Mouse (Mus musculus) kidney, adult 18-20 months (tissue): ENCODE data around the gene Pip4k2a.

ENCODE experiments used
- DNase-seq: peaks from one replicate; pipeline ENCODE4 v3.0.0; 2021

Gene Pip4k2a

DNA sequence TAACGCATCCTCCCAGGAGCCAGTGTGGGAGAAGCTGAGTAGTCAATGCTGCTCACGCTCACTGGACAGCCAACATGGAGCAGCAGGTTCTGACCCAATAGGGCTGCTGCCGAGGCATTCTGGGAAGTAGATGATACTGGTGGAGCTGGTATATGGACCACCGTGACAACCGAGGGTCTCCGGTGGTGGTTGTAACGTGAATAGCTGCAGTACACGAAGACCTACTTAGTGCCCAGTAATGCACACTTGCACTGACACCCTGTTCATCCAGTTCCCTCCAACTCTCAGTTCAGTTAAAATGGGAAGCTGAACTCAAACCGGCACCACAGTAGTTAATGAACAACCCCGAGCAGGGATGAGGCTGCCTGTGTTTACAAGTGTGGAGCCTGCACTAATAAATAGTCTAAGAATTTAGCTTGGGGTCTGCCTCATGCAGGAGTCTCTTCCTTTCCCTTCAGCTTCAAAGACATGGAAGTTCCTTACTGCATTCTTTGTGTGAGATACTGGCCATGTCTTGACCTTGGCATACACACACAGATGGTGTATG is 105.9 kb downstream of the Pip4k2a start:
- DNase-seq = no peak

DNA sequence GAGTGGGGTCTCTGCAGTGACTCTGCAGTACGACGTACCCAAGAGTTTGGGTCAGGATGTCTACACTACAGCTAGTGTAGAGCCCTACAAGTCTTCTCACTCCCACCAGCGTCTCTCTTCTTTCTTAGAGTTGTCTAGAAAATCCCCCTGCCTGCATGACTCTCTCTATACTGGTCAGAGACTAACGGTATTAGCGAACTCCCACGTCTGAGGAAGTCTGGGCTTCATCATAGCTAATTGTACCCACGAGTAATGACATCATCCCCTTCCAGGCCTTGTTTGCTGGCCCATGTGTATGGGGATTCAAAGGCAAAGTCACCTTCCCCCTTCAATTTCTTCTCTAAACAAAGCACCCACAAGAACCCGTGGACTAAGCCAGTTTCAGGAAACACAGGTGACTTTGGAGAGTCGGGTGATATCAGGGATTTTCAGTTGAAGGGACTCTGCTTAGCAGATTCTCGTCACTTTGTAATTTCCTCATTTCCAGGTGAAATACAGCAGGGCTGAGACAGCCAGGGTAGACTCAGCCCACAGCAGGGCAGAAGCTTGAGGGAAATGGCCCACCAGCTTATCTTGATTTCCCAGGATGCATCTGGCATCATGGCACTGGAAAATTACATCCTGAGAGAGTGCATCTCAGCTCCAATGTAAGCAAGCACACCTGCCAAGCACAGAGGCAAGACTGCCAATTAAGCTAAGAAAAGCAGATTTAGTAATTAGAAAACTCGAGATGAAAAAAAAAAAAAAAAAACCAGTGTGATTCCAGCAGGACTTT is 107.5 kb downstream of the Pip4k2a start:
- DNase-seq = no peak

DNA sequence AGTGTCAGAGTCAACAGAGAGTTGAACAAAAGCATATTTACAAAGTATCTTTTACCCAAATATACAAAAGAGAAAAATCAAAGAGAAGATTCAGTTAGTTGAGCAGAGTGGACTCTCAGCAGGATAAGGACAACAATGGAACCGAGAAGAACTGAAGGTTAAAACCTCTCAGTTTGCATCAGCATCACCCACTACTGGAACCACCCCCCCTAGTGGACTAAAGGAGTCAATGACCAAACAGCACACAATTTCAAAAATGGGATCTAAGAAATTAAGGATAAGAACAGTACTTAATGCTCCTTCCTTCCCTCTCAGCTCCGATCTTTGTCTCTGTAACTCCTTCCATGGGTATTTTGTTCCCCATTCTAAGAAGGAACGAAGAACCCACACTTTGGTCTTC is 113.6 kb downstream of the Pip4k2a start:
- no peak for DNase-seq

DNA sequence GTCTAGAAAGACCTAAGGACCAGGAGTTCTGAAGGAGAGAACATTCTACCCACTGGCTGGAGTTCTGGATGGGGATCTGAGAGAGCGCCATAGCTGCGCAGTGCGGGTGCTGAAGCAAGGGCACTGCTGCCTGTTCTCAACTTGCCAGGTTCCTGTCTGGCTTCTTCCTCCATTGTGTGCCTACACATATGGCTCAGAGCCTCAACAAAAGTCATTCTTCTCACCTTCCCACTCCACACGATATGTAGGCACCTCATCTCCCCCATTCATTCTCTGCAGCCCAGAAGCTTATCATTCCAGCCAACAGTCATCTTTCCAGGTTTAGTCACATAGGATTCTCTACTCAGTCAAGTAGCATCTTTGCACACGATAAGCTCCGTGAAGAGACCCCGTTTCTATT is 123.3 kb downstream of the Pip4k2a start:
- DNase-seq = no peak

DNA sequence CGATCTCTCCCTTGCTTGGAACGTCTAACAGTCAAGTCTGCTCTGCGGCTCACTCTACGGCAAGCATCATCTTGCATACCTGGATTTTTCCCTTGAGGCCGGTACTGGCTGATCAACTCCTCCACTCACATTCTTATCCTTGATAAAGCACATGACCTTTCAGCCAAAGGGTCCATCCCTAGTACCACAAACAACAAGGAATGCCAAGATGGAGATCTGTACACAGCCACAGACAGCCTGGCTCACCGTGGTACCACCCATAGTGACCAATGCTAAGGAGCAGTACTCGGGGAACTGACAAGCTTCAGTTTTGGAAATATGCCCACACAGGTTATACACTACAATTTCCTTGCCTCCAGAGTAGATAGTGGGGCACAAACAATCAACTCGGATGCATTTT is 123.9 kb downstream of the Pip4k2a start:
- DNase-seq = no peak

DNA sequence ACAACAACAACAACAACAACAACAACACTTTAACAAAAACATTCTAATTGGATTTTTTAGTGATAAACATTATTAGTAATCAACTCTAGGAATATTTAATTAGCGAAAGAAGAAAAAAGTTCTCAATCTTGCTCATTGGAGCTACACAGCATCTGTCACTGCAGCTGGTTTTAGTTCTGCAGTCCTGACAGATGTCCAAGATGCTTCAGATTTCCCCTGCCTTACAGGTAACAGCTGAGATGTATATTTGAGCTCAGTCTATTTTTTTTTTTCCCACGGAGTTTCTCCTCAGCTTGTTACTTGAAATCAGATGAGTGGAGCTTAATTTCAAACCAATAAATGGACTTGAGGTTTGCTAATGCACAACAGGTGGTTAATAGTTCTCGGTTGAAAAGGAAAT is 124.5 kb downstream of the Pip4k2a start:
- DNase-seq = no peak

DNA sequence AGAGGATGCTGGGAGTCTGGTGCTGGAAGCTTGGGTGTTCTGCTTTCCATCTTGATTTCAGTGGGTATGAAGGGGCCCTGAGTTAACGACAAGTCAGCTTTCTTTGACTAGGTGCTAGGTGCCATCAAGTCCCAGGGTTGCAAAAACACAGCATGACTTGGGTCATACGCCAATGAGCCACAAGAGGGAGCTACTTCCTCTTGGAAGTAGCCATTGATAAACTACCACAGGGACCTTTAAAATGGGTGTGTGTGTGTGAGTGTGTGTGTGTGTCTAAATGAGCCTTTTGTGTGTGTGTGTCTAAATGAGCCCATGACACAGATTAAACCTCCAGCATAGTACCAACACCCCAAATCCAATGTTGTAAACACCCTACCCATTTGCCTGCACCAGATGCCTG is 125.1 kb downstream of the Pip4k2a start:
- peak; percentile 77 for DNase-seq

DNA sequence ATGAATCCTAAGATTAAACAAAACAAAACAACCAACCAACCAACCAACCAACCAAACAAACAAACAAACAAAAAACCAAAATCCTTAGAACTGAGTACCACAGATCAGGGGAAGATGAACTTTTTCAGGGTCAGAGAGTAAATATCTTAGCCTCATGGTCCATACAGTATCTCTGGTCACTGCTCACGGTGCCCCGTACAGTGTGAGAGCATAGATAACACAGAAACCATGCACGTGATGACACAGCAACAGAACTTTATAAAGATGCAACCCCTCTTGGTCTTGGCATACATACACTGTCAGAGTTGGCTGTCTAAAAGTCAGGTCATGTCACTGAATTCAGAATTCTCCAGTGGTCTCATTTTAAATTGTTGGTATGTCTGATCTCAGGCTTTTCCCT is 126.8 kb downstream of the Pip4k2a start:
- no peak for DNase-seq

DNA sequence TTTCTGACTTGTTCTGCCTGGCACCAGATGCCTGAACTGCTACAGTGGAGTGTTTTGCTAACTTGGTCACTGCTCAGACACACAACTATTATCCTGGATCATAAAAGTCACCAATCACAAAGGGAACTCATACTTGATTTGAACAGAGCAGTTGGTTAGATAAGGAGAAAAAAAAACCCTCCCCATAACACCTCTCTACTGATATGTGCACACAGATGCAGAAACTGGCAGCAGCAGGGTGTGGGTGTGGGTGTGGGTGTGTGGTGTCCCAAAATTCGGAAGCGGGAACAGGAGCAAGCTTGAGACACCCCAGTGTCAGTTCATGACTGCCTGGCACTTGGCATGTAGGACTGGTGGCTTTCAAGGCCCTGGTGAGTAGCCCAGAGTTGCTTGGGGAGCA is 130.9 kb downstream of the Pip4k2a start:
- no peak for DNase-seq

DNA sequence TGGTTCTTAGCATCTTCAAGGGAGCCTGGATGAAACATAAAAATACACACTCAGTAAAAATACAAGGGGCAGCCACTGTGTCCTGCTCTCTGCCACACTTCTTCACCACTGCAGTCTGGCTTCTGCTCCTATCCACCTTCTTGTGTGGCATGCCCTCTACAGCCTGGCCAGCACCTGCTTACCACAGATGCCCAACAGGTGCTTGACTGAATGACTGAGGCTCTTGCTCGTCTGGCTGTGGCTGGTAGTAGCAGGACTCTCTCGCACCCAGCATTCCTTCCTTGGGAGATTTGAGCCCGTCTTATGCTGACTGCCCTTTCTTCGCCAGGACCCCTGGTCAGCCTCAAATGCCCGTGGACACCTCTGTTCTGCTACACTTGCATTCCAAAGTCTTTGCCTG is 133.2 kb downstream of the Pip4k2a start:
- DNase-seq = no peak

DNA sequence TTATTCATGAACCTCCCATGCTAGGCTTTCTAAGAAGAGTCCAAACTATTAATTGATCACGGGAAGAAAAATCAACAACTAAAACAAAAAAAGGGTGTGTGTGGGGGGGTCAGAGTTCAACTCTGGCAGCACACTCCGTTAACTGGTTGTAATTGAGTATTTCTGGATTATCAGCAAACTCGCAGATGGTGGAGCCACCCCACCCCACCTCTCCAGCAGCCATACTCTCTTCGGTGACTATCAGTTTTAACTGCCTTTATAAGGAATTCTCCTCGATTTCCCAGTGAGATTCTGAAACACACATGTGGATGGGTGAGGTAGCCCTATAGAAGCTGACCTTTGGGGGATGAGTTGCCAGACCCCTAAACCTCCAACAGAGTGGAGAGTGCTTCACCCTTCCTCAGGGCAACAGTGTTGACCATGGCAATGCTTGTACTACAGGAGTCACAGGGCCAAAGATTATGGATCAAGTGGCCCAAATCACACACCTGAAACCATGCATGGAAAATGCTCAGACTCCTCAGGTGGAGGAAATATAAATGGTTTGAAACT is 136.2 kb downstream of the Pip4k2a start:
- DNase-seq = no peak

DNA sequence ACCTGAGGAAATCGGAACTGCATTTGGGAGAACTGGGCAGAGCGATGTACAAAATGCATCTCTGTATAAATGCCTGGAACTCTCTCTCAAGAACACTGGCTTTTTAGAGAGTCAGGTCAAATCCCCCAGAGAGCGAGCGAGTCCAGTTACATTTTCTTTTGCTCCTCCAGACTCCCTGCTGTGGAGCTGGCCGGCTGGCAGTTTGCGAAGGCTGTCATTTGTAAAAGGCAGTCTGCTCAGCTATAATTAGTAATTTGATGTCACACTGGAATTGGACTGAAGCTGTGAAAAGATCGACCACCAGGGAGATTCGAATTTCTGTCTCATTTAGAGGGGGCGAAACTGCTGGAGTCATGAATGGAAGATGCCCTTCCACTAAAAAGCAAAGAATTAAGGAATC is 137.2 kb downstream of the Pip4k2a start:
- no peak for DNase-seq

DNA sequence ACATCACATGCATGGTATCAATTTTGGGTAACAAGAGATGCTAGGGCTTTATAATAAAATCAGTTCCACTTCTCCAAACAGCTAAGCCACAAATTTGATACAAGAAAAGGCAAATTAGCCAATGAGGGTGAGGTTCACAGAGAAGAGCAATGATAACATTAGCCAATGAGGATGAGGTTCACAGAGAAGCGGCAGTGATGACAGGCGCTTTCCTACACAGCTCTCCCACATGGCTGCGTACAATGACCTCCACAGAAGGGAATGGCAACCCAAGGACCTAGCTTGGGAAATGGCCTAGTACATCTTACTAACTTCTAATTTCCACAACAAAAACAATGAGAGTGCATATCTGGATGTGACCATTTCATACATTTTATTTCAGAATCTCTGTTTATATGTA is 140.0 kb downstream of the Pip4k2a start:
- no peak for DNase-seq

DNA sequence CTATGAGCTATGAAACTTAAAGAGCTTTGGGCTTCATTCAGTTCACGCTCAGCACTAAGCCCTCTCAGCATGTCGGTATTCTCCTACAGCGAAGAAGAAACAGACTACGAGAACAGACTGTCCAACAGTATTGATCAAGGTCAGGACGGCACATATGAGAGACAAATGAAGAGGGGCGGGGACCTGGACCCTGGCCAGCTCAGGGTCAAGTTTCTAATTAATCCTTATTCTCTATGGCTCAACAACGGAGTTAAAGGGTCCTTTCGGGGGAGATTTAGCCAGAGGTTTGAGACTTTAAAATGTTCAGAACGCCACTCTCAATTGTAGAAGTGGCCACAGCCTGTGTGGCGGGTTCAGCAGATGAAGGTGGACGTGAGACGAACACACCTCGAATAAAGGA is 141.5 kb downstream of the Pip4k2a start:
- DNase-seq = no peak

DNA sequence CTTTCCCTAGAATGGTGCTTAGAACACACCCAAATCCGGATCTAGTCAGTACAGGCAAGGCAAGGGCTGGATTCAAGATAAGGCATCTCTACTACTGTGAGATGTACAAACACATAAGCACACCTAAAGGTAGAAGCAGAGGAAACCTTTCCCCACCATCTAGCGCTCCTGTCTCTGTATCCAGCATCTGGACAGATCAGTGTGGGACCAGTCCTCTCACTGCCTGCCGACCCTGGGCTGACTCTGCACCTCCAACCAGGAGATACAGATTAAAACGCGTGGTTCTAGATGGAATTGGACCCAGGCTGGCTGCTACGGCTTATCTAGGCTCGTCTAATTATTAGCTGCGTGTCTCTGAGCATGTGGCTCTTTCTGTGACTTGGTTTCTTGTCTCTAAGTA is 142.7 kb downstream of the Pip4k2a start:
- DNase-seq = no peak

DNA sequence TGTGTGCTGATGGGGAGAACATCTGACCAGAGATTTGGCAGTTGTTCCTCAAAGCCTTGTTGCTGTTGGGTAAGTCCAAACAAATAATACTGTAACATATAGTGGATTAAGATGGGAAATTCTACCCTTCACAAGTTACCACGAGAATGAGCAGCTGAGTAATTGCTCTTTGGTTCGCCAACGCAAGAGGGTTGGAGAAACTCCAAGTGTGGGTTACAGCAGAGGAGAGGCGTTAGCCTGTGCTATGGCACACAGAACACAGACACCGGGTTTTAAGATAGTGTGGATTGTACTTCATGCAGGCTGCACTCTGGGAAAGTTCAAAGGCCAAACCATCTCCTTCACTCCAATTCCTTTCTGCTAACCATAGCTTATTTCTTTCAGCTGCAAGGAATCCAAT is 144.6 kb downstream of the Pip4k2a start:
- no peak for DNase-seq

DNA sequence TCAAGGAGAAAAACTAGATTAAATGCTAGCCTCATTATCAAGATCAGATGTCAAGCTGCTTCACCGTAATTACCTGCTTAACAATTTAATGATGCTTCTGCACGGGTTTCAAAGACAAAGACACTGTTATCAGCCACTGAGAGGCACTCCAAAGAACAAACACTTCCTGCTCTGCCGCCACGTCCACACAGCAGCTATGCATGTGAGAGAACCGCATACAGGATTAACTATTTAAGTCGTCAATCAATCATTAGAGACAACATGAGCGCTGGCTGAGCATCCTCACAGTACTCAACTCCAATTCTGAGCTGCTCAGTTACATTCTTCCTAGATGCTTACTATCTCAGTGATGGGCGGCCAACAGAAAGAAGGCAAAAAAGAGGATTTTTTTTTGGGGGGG is 147.3 kb downstream of the Pip4k2a start:
- DNase-seq = no peak

DNA sequence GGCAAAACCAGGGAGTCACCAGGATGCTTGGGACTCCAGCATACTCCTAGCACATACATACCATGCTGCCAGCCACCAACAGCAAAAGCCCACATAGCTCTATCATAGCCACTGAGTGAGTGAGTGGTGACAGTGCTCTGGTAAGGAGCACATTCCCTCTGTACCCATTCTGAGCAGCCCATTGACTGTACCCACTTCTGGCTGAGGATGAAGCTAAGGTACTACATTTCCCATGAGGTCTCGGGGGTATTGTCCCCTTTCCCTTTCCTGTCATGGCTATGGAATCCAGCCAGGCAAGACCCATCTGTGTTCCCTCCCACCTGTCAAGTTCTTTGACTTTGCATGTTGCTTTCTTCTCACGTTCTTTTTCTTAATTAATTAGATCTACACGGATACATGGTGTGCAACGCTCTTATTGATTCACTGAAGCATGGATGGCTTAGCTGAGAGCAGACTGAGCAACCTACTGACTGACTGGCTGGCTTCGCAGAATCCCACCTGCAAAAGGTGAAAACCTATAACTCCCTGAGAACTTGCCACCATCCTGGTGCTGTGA is 149.8 kb downstream of the Pip4k2a start:
- no peak for DNase-seq

DNA sequence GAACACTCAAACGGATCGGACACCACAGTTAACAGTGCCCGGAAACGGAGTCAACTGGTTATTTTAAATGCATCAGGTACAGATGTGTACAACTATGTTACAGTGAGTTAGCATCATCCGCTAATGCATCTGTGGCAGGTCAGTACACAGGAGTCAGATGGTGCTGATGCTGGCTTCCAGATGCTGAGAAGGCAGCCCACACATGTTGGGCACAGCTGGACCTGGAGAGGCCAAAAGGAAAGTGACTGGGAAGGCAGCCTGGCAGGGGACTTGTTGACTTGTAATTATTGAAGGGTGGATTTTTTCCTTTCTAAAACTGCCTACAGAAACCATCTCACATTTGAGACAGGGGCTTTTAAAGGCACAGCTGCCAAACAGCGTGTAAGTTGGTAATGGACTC is 155.4 kb downstream of the Pip4k2a start:
- DNase-seq = no peak

DNA sequence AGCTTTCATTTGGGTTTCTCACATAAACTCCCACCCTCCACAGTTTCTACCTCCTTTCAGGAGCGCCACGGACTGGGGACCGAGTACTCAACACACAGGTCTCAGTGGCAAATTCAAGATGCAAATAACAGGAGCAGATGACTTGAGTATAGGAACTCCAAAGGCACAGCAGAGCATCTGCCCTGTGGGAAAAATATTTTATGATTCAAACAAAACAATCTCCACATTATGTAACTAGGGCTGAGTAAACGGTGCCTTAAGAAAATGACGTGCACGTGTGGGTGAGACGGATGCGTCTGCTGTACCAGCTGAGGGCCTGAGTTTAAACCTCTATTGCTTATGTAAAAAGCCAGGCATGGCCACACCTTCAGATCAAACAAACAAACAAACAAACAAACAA is 156.9 kb downstream of the Pip4k2a start:
- DNase-seq = no peak

DNA sequence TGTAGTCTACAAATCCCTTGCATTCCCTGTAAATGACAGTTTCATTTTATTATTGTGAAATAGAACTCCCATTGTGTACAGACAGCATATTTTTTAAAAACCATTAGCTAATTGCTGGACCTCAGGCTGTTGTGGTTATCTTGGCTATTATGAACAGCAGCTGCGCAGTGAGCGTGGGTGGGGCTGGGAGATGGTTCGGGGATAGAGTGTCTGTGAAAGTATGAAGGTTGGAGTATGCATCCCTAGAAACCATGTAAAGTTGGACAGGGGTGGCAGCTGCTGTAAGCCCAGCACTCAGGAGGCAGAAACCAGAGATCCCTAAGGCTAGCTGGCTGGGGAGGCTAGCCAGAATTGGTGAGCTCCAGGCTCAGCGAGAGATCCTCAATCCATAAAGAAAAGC is 158.4 kb downstream of the Pip4k2a start:
- no peak for DNase-seq

DNA sequence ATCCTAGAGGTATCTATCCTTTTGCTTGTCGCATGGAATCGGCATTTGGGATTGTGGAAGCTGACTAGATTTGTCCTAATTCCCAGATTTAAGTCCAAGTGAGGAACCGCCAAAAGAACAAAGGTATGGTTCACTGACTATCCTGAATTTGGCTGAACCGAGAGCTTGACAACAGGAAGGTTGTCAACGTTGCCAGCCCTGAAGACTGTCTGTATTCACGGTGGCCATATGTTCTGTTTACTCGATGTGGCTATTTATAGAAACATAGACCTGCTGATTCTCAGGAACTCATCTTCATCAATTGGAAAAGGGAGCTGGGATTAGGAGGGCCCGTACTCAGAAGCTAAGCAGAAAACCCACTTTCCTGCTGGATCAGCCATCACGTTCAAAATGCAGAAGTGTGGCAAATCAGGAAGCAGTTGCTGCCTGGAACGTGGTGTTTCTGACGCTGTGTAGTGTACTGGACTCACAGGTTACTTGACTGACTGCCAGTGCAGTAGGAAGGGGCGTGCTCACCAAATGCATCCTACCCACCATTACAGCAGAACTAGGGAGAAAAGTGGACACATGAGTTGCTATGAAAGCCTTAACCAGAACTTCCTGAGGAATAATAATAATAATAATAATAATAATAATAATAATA is 162.5 kb downstream of the Pip4k2a start:
- DNase-seq = no peak

DNA sequence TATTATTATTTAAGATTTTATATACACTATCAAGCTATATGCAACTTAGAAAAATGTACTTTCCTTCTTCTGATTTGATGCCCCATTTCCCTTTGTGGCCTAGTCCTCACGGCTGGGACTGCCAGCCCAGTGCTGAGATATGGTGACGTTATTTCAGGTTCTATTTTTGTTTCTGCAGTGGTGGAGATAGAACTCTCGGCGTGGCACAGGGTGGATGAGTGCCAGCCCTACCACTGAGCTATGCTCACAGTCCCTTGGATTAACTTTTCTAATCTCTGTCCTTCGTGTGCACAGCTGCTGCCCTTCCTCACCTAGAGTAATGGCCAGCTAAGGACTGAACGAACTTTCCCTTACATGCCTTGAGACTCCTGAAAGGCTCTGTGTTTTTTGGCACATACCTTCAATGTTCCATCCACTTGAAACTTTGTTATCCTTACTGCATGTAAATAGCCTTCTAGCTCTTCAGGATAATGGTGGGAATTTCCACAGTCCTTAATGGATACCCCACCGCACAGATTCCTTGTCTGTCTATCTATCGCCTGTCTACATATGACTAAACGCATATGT is 164.8 kb downstream of the Pip4k2a start:
- DNase-seq = no peak
